Mouse (Mus musculus) kidney, adult 8-10 months (tissue): ENCODE measurements around the gene Fgfr3.

Source experiments
- DNase-seq, 2 experiments: peaks; one replicate each; pipeline ENCODE4 v3.0.0; 2022

Gene Fgfr3

DNA sequence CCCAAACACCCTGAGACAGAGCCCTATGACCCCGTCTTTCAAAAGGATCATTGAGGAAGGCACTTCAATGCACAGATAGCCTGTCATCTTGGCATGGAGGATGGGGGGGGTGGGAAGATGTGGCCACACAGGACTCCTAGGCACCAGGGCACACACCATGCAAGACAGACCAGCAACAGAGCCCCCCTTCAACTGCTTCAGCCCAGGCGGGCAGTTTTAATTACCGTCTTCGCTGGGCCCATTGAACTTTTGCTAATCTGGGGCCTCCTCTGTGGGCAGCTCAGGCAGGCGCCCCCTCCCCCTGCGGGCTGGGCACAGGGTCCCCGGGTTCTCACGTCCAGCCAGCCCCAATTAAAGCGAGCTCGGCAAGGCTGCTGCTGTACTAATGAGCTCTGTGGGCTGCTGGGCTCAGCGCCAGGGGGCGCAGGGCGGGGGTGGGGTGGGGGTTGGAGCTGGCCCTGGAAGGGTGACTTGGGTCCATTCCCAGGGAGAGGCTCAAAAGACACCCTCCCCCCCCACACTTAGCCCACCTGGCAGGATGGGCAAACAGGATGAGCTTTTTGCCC, 23.4 kb upstream of the Fgfr3 start:
- no peak for DNase-seq

DNA sequence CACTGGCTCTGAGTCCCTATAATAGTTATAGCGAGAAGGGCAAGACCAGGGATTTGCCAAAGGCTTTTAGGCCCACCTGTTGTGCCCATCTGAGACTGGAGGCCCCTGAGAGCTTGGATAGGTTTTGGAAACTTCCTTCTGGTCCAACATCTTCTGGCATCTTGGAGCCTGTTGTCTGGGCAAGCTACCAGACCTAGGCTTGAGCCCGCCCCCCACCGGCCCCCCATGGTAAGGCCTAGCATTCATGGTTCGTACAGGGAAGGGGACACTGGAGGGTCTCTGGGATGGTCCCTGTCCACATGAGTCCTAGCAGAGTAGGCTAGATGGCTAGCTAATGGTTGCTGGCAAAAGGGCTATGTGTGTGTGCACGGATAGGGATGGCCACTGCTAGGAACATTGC, 22.8 kb upstream of the Fgfr3 start:
- DNase-seq: no peak

DNA sequence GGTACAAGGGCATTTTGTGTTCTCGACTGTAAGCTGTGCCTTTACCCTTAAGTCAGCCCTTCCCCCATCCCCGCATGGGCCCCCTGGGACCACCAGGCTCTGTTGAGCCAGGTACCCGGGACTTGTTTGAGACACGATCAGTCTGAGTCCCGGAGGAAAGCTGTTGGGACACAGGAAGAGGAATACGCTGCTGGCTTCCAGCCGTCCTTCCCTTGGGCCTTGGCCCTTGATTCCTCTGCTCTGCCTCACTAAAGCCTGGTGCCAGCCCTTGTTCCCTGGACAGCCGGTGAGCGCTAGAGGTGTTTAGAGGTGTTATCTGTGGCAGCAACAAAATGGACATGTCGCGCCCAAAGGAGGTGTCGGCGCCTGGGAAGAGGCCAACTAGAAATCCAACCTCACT, 21.5 kb upstream of the Fgfr3 start:
- no peak for DNase-seq

DNA sequence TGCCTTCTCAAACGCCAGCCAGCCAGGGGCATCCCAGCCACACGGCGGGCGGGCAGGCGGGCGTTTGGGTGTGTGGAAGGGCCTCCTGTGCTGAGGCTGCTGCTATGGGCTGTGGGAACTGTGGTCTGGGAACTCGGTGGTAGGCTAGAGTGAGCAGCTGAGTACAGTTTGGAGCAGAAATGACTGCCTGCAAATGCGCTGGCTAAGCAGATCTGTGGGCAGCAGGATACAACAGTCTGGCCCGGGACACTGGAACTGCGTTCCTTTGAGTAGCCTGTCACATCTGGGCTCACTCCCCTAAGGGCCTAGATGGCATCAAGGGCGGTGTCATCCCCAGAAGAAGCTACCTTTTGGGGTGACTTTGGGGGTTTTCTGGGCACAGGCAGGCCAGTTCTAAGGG, 19.6 kb upstream of the Fgfr3 start:
- DNase-seq: no peak

DNA sequence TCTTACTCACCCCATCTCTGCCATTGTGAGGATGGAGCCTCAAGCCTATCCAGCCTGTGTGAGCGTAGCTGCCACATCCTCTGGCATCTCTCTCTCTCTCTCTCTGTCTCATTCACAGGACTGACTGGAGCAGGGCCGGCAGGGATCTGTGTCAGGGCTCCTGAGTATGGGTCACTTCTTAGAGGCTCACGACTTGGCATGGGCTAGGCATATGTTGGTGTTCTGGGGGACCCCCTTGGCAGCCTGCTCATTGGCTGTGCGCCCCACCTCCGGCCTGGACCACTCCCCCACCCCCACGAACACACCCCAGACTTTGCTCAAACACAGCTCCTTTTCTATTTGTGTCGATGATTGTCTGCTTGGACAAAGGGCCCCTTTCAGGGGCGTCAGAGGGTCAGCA, 17.5 kb upstream of the Fgfr3 start:
- DNase-seq: no peak

DNA sequence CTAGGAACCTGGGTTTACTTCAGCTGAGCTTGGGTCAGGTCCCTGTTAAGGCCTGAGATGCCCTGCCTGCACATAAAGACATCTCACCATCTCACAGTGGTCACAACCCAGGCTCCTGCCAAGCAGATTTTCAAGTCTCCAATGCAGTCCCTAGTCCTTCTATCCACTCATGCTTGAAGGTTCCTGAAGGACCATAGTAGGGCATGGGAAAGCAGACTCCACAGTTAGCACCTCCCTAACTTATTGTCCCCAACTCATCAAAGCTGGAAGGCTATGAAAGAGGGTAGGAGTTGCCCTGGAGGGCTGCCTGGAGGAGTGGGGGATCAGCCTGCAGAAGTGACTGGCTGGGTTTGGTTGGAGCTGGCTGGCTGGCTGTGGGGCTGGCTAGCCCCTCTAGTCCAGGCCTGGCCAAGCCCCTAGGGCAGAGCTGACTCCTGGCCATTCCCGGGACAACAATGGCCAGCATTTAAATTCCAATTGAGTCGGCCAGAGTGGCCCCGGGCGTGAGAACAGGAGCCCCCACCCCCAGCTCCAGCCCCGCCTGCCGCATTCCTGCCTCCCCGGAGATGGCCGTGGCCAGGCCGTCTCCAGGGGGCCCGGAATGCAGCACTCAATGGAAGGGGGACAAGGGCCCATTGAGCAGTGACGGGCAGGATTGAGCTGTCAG, 16.4 kb upstream of the Fgfr3 start:
- no peak for DNase-seq

DNA sequence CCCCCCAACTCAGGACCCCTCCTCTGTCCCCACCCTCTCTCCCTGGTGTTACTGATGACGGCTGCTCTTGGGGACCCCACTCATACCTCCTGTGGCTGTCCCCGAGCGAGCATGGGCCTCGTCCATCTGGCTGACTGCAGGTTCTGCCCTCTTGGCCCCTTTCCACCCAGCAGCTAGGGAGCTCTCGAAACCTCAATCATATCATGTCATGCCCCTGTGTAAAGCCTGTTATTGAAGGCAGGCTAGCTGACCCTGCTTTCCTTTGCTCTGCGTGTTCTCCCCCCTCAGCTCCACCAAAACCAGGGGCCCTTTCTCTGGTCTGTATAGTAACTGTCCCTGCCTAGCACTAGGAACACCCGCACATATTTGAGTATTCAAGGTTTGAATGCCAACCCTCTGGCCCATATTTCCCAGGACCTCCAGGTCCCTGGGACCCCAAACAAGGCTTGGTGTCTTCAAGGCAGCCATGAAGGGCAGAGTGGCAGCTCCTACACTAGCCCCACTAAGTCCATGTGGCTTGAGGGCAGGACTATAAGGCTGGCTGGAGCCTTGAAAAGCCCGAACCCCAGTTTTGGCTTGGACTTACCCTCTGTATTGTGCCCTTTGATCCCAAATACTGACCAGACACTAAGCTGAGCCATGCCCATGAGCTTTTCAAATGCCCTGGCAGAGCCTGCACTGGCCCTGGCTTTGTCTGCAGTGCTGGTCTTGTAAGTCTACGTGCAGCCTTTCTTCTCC, 15.7 kb upstream of the Fgfr3 start:
- DNase-seq: no peak

DNA sequence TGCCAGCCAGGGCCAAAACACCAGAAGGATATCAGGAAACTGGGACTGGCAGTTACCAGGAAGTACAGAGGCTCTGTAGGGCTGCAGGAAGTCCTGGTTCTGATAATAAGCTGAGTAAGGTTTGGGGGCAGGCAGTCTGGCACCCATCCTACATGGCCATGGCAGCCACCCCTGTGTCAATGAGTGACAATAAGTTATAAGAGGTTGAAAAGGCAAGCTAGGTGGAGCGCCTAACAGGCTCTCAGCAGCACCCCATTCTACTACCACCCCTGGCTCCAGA, 15.2 kb upstream of the Fgfr3 start:
- peak in 1 of 2 experiments; percentile 25 for DNase-seq

DNA sequence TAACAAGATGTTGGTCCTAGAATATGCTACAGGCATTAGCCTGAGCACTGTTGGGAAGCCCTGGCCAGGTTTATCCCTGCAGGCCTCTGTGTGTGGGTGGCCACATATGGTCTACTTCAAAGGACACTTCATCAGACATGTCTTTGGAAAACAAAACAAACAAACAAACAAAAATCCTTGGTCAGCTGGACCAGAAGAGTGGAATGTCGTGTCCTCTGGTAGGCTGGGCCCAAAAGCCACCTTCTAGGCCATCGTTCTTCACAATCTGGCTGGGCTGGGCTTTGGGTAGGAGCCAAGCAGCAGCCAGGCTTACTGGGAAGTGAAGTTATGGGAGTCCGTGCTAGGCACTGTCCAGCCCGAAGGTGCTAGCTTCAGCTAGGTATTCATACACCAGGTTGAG, 14.3 kb upstream of the Fgfr3 start:
- no peak for DNase-seq

DNA sequence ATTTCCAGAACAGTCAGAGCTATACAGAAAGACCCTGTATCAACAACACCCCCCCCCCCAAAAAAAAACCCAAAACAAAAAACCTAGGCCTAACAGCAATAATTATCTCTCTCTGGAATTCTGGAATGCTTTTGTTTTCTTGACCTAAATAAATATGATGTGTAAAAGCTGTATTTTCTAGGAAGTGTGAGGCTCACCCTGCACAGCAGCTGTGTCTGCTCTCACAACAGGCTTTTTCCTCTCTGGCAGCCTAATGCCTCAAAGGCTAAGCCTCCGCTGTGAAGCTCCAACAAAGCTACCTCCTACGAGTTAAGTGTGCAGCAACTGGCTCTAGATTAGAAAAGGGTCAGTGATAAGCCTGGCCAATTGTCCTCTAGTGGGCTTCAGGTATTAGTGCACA, 12.4 kb upstream of the Fgfr3 start:
- no peak for DNase-seq

DNA sequence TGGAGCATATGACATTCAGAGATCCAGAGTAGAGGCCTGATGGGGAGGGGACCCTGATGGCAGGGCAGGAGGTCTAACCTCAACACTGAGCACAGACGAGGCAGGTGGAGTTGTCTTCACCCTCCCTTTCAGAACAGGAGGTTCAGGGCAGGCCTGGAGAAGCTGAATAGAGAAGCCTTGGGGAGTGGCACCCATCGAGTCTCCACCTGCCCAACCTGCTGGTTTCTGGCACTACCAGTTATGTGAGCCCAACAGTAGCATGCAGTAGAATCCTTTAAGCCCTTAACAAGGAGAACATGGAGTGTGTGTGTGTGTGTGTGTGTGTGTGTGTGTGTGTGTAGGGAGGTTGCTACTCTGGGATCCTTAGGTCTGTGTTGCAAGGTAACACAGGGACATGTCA, 8.9 kb upstream of the Fgfr3 start:
- DNase-seq: no peak

DNA sequence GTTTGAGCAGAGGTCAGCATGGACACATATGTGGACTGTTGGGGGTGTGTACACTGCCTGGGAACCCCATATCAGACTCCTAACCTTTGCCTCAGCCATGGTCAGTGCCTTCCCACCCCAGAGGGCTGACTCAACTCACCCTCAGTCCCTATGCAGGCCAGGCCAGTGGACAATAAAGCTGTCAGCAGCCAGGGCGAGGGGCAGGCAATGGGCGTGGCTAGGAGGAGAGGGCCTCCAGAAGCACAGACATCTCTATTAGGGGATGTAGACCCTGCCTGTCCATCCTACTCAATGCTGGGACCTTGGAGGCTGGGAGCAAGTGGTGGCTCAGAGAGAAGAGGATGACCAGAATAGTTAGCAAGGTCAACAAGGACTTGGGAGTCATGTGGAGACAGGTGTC, 6.3 kb upstream of the Fgfr3 start:
- DNase-seq: no peak

DNA sequence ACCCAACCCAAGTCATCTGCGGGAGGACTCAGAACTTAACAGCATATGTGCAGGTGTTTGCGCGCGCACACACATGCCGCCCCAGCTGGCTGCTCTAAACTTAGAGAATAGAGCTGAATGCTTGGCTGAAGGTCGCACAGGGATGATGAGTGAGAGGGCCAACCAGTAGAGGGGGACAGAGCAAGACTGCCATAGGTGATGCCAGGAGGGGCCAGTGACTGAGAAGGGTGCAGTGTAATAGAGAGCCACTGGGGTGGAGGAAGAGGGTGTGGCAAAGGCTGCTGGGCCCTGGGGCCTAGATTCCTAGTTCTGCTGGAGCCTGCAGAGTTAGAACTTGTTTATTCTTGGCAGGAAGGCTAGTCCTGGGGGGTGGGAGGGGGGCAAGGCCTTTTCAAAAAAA, 5.0 kb upstream of the Fgfr3 start:
- no peak for DNase-seq

DNA sequence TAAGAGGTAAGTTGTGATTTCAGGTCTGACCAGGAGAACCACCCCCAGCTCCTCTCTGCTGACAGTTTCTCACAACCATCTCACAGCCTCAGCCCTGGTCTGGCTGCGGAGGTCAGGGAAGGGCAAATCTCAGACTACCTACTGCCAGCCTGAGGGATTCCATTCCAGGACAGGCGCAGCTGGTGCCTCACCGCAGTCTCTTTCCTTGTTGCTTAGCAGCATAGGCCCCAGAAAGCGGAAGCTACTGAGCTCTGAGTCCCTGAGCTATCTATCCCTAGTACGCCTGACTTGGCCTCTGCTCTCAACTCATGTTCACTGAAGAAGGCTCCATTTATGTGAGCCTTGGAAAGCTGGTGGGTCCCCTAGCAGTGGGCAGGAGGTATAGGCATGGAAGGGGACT, 3.0 kb upstream of the Fgfr3 start:
- DNase-seq: no peak

DNA sequence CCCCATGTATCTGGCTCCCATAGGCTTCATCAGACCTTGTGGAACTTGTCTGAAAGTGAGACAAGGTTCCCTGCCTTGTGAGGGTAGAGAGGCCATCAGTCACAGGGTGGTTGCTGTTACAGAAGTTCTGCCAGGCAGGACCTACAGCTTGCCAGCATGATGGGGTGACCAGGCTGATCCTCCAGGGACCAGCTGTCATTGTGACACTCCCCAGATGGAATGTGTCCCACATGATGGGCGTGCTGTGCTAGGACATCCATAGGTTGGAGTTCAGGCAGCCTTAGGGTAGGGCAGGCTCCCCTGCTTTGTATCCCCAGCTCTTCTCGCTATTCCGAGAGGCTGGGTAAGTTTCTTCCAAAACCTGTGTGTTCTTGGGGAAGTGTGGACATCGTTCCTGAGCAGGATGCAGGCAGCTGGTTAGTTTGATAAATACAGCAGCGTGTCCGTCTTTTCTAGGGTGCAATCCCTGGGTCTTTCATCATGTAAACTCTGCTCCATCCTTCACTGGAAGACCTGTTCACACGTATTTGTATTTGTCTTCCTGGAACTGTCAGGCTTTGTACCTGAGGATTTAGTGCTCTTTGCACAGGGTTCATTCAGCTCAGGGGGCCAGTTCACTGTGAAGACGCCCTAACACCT, 503 bp upstream of the Fgfr3 start:
- no peak for DNase-seq

DNA sequence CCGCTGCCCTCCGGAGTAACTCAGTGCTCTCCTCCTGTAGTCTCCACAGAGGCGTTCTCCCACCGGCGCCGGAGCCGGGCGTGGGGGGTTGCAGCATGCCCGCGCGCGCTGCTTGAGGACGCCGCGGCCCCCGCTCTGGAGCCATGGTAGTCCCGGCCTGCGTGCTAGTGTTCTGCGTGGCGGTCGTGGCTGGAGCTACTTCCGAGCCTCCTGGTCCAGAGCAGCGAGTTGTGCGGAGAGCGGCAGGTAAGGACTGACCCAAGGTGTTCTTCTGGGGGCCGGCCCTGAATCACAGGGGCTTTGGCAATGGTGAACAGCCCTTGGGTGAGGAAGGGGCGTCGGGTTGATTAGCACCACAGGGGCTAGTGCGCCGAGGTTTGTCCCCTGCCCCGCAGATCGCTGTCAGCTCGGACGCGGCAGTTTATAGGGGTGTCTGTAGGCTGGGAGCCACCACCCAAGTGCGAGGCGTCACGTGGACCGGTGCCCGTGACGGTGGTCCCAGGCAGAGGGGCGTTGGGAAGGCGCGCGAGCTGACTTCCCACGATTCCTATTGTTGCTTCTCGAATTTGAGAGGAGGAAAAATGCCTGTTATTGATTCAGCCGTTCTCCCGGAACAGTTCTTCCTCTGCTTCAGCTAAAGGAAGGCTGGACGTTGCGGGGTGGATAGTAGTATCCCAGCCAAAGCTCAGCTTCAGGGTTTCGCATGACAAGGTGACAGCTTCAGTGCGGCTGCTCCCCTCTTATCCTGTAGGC, 968 bp downstream of the Fgfr3 start:
- DNase-seq: no peak

DNA sequence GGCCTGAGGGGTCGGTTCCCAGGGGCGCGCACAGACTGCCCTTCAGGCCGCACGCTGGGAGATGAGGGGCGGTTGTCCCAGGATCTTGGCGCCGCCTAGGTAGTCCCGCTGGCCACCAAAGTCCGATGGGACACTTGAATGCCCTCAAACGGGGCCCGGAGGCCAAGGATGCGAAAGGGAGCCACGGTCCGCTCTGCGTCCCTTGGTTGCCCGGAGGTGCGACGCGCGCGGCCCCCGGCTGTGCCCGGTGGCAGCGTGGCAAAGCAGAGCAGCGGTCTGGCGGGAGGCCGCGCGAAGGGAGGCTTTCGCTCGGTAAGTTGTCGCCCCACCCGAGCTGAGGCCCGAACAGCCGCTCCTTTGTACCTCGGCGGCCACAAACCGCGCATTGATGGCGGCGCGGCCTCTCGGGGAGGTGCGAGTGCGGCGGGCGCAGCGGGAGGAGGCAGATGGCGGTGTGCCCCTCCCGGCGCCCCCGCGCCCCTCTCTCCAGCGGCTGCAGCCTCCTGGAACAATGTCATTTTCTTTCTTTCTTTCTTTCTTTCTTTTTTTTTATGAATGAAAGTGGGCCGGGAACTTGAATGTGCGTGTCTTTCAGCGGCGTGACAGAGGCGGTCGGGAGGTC, 1.7 kb downstream of the Fgfr3 start:
- peak in 1 of 2 experiments; percentile 46 for DNase-seq

DNA sequence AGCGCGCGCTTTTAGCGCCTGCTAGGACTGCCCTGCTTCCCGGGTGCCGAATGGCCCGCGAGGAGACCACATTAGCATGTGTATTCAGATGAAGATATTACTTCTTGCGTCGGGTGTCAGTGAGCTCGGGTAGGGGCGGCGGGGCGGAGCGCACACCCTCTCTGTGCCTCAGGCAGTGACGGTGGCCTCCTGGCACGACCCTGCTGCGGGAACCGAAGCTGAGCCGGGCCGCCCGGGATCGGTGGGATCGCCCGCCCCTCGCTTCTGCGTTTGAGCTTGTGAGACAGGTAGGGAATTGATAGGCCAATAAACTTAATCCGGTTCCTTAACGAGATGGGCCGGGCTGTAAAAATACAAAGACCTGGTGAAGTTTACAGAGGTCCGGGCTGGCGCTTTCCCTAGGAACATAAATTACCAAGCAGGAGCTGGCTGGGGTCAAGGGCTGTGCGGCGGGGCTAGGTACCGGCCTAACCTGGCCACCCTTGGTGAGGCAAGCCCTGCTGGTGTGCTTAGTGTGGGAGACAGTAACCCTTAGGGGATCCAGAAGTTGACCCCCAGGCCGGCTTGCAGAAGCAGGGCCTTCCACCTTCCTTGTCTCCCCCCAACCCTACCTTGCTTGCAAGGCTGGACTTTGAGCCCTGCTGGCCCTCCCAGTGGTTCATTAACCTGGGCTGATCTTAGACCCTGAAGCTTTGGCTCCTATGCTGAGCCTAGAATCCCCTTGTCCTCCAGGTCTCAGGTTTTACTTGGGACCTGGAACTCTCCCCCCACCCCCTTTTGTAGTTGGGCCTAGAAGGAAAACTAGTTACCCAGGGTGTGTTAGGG, 2.4 kb downstream of the Fgfr3 start:
- DNase-seq: peak; percentile 82 to 85

DNA sequence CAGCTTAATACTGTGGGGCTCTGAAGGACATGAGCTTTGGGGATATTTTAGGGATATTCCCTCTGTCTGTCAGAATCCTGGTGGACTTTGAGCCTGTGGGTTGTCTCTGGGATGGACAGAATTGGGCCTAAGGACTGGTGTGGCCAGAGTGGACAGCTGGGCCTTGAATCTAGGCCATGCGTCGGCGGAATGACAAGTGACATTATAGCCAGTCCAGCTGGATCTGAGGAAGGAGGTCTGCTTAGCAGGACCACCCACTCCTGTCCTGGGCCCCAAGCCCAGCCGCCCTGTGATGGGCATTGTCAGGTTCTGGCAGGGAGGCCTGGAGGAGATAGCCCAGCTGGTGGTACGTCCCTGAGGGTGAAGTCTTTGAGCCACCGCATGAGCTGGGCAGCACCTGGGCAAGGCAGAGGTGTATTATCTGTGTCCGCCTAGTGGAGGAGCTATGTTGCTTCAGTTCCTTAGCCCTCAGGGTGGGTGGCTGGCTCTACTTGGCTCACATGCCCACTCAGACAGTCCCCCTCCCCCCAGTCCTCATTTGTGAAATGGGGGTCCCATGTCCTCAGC, 4.7 kb downstream of the Fgfr3 start:
- DNase-seq: no peak

DNA sequence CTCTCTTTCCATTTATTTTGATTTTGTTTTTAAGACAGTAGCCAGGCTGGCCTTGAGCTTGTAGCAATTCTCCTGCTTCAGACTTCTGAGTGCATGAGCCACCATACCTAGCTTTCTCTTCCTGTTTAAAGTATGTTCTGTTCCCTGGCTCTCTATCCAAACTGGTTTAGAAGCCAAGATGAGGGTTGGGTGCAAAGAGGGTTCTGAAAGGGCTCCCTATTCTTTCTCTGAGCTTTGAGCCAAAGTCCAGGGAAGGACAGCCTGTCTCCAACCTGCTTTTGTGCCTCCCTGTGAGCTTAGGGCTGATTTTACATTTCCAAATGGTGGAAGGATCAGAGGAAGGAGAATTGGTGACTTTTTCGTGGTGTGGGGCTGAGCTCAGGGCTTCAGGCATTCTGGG, 5.4 kb downstream of the Fgfr3 start:
- no peak for DNase-seq

DNA sequence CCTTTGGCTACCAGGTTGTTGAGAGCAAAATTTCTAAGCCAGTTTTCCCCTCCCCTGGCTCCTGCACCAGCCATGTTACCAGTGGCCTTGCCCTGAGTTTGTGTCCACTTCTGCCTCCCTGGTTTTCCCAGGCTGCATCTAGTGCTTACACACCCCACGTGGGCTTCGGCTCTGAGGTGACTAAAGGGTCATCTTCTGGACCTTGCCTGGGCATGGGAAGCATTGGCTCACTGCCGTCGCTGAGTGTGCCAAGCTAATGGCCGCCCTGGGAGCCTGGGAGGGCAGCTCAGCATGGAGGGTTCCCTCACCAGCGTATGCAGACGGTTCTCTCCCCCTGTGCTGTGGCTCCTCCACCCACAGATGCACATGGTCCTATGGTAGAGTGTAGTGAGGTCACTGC, 7.4 kb downstream of the Fgfr3 start:
- DNase-seq: peak; percentile 87 to 89

DNA sequence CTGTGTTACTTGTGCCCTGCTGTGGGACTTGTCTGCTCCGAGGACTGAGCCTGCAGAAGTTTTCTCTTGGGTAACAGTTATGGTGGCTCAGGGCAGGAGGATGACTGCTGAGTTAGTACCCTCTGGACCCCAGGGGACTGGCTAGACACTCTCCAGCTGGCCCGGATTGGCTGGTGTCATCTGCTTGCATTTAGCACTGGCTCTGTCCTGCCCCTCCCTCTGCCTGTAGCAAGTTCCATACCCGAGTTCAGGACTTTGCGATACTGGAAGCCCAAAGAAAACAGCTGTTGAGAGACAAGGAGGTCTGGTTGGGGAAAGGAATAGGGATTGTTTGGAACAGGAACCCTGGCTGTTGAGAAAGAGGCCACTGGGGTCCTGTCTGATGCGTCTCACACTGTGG, 9.0 kb downstream of the Fgfr3 start:
- DNase-seq: no peak
